ENCODE assay signal across 8 mouse cellular contexts in genomic region chr6:51383769-51384755, GRCm38 (mm10). TPM values are rescaled to one million over a fixed set of nuclear protein-coding genes. Genes with fewer than 3 reads are reported as not detected.
DNase-seq lines count a peak whose midpoint lies in the region; ATAC-seq and TF ChIP-seq lines count a peak whose summit lies in the region.

No protein-coding gene starts in this region.

- no peaks in the 10 kb centered on the region for H3K27me3 ChIP-seq in Patski
- no peaks in the 10 kb centered on the region for H3K27me3 ChIP-seq in hindbrain, embryonic 15.5 days

- peak; percentile 80 for TF ChIP-seq CTCF in Patski (IDR thresholded peaks at IDR 0.05)

- H3K9ac ChIP-seq in hindbrain, embryonic 15.5 days: peak overlapping the region; percentile 29

- 12% methylated on average over 26 of the region's 26 CpGs for WGBS in hindbrain, embryonic 15.5 days

- H3K9me3 ChIP-seq in hindbrain, embryonic 15.5 days: no peaks in the 10 kb centered on the region

- DNase-seq in Patski (ENCODE audit: low read depth, low spot score): no peak
- DNase-seq in cerebellum, postnatal 14 days: peak; percentile 92 to 97
- DNase-seq in frontal cortex, postnatal 36 days (ENCODE audit: low spot score in 2 of 2): peak; percentile 80 to 89
- peak; percentile 64 to 79 for DNase-seq in layer of hippocampus, postnatal 36 days
- DNase-seq in lung, postnatal 36 days: peak; percentile 96
- DNase-seq in retina, postnatal 1 day: peak; percentile 94
- peak; percentile 93 for DNase-seq in thymus, postnatal 4 days

- no peaks in the 10 kb centered on the region for H3K36me3 ChIP-seq in hindbrain, embryonic 15.5 days

- H3K27ac ChIP-seq in hindbrain, embryonic 15.5 days (replicated peaks): peak overlapping the region; percentile 80

- H3K4me1 ChIP-seq in hindbrain, embryonic 15.5 days (replicated peaks): peaks cover 5% of the 10 kb centered on the region

- ATAC-seq in Patski: no peak
- ATAC-seq in hindbrain, embryonic 15.5 days (ENCODE audit: low FRiP score, low read depth): peak; percentile 45; the same call in 1 of the 2 replicates

- peak overlapping the region; percentile 22 for H3K4me3 ChIP-seq in hindbrain, embryonic 15.5 days

- in situ Hi-C loops in Patski (cut with MboI; ENCODE audit: low pct_unique_long_range_greater_than_20kb): loop anchor here (5.0 to 10.0 kb wide), 3 partner anchors 193 to 841 kb away; partner anchors contain the start of gene Hoxa7

- CTCF ChIA-PET in Patski (lab: Charles Lee): interaction anchor here (0.7 to 5.8 kb wide), 20 partner anchors 9 to 505 kb away, joined by 3 to 51 read pairs (median 4); no protein-coding TSS in a partner anchor

- POLR2A ChIA-PET in Patski (lab: Charles Lee): interaction anchor here (0.5 to 1.1 kb wide), 9 partner anchors 12 to 848 kb away, joined by 3 to 8 read pairs (median 3); no protein-coding TSS in a partner anchor

- peak overlapping the region; percentile 50 for H3K4me2 ChIP-seq in hindbrain, embryonic 15.5 days

RNA-seq across cellular contexts. Expression of gene Nfe2l3, which starts 48.4 kb away (rescaled TPM):
- 0.95 TPM for polyA plus RNA-seq in Patski (2021)
- polyA plus RNA-seq in hindbrain, embryonic 15.5 days (2015; fragmentation: Nextera tagmentation; extraction: Ambion mirVana): 7.4 and 7.5 TPM in 2 replicates
- total RNA-seq in layer of hippocampus, postnatal 36 days (2021): 1 to 10 TPM; 2.0 TPM
